Mouse (Mus musculus) myocyte (in vitro differentiated cells): ENCODE data around the gene Trp53. TPM values are rescaled to one million over a fixed set of nuclear protein-coding genes. Genes with fewer than 3 reads are reported as not detected.
"Not testable (repeated sequence)": the region's sequence is repeated elsewhere in the genome, so short reads cannot be mapped to it uniquely, and the experiment has no call there.

Source experiments
- H3K27me3 ChIP-seq: one replicate; pipeline ENCODE4 v1.6.1; 2011; ENCODE audit not compliant: control insufficient read depth, insufficient read depth, insufficient read length
- H3K36me3 ChIP-seq: one replicate; pipeline ENCODE4 v1.6.1; 2011; ENCODE audit not compliant: control insufficient read depth, insufficient read depth
- H3K4me2 ChIP-seq: one replicate; pipeline ENCODE4 v1.6.1; 2011; ENCODE audit warnings: low read depth, control low read depth
- H3K4me3 ChIP-seq: one replicate; pipeline ENCODE4 v1.5.1; 2011; ENCODE audit warnings: mild to moderate bottlenecking, control low read depth, moderate library complexity
- H3K79me2 ChIP-seq: one replicate; pipeline ENCODE4 v1.6.1; 2011; ENCODE audit not compliant: control insufficient read depth, insufficient read depth
- H3ac ChIP-seq: one replicate; pipeline ENCODE4 v1.6.1; 2011; ENCODE audit not compliant: control insufficient read depth, insufficient read length
- CEBPB ChIP-seq: IDR thresholded peaks from 2 replicates; pipeline ENCODE4 v1.6.1; 2011; ENCODE audit warnings: mild to moderate bottlenecking, moderate library complexity; ENCODE audit not compliant: poor library complexity, insufficient read depth, severe bottlenecking
- E2F4 ChIP-seq: IDR thresholded peaks from one replicate; pipeline ENCODE4 v1.6.1; 2011; ENCODE audit warnings: mild to moderate bottlenecking, control low read depth, moderate library complexity; ENCODE audit not compliant: insufficient read depth
- MAX ChIP-seq: IDR thresholded peaks from one replicate; pipeline ENCODE4 v1.6.1; 2011; ENCODE audit warnings: low read depth, mild to moderate bottlenecking, control low read depth
- MYOD1 ChIP-seq, 3 experiments: IDR thresholded peaks; one replicate each; pipeline ENCODE4 v1.6.1; 2011; ENCODE audit warnings: control low read depth in 2 of 3, low read depth in 2 of 3, mild to moderate bottlenecking in 2 of 3, moderate library complexity in 1 of 3; ENCODE audit not compliant: insufficient read length in 2 of 3, control insufficient read depth in 1 of 3
- MYOG ChIP-seq, 3 experiments: IDR thresholded peaks; one replicate each; pipeline ENCODE4 v1.6.1; 2011; ENCODE audit warnings: control low read depth in 2 of 3, low read depth in 2 of 3, mild to moderate bottlenecking in 2 of 3; ENCODE audit not compliant: insufficient read length in 2 of 3, control insufficient read depth in 1 of 3, insufficient read depth in 1 of 3
- POLR2A ChIP-seq: IDR thresholded peaks from one replicate; pipeline ENCODE4 v1.6.1; 2011; ENCODE audit warnings: low read depth, mild to moderate bottlenecking, control low read depth, moderate library complexity; ENCODE audit not compliant: insufficient read length
- POLR2AphosphoS2 ChIP-seq: IDR thresholded peaks from one replicate; pipeline ENCODE4 v1.6.1; 2011; ENCODE audit warnings: low read depth, control low read depth; ENCODE audit not compliant: insufficient read length
- REST ChIP-seq: IDR thresholded peaks from one replicate; pipeline ENCODE4 v1.6.1; 2011; ENCODE audit warnings: mild to moderate bottlenecking, control low read depth, moderate library complexity; ENCODE audit not compliant: insufficient read depth, insufficient read length
- SRF ChIP-seq: IDR thresholded peaks from one replicate; pipeline ENCODE4 v1.6.1; 2011; ENCODE audit warnings: low read depth; ENCODE audit not compliant: control insufficient read depth, insufficient read length
- TCF12 ChIP-seq: IDR thresholded peaks from one replicate; pipeline ENCODE4 v1.6.1; 2011; ENCODE audit warnings: mild to moderate bottlenecking, control low read depth; ENCODE audit not compliant: poor library complexity, insufficient read depth, severe bottlenecking
- TCF3 ChIP-seq: IDR thresholded peaks from one replicate; pipeline ENCODE4 v1.6.1; 2011; ENCODE audit warnings: low read depth, control low read depth; ENCODE audit not compliant: insufficient read length
- USF1 ChIP-seq: IDR thresholded peaks from one replicate; pipeline ENCODE4 v1.6.1; 2011; ENCODE audit warnings: low read depth, mild to moderate bottlenecking, control low read depth, moderate library complexity
- polyA plus RNA-seq: library from polyadenylated mRNA; unstranded; fragments of >200 nt; fragmentation: generic; extraction: Trizol; gene quantifications from one replicate; pipeline ENCODE4 v1.2.1, GENCODE M21; 2012; ENCODE audit warnings: missing spikeins

Gene Trp53
- polyA plus RNA-seq, 1 experiment = 119 TPM

DNA sequence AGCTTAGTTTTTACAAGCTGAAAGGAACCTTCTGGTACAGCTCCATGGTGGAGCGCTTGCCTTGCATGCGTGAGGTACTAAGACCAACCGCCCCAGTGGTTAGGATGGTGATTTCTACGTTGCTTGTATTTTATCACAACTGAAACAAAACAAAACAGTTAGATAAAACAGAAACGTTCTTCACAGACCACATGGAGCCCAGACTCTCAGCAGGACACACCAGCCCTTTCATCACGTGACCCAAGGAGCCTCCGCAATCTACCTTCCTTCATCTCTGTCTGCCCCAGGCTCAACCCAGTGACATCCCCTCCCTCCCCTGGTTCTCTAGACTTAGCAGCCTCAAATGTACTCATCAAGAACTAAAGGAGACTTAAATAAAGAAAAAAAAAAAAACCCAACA, 29.3 kb downstream of the Trp53 start:
- Histone ChIP-seq H3ac (no peak overlapping the region), H3K4me3 (no peak overlapping the region), H3K79me2 (no peaks in the 10 kb centered on the region), H3K27me3 (peaks cover 15% of the 10 kb centered on the region), H3K4me2 (no peak overlapping the region), H3K36me3 (no peaks in the 10 kb centered on the region)
- no peak for TF ChIP-seq USF1
- no peak for TF ChIP-seq E2F4
- TF ChIP-seq CEBPB = no peak
- TF ChIP-seq TCF12 = no peak
- TF ChIP-seq MYOD1 (IDR thresholded peaks at IDR 0.05; ENCODE audit: control insufficient read depth in 1 of 3, insufficient read length in 2 of 3, low read depth in 2 of 3) = no peak
- no peak for TF ChIP-seq MAX
- no peak for TF ChIP-seq MYOG (IDR thresholded peaks at IDR 0.05; ENCODE audit: control insufficient read depth in 1 of 3, insufficient read depth in 1 of 3, insufficient read length in 2 of 3, low read depth in 2 of 3)
- TF ChIP-seq POLR2A = no peak
- TF ChIP-seq SRF = no peak

DNA sequence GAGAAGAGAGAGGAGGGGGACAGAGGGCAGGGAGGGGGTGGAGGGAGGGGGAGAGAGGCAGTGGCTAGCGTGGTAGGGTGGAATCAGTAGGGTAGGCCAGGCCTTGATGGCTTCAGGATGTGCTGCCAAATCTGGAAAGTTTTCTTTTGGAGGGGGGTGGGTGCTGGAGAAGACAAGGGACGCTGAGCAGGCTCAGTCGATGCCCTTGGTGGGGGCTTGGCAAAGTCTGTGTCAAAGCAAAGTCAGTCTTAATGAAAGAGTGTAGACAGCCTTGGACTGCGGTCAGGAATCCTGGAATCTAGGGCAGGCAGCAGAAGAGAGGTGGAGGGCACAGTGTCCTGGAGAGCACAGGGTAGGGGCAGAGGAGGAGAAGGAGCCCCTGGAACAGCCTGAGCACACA, 30.7 kb downstream of the Trp53 start:
- TF ChIP-seq CEBPB (no peak), E2F4 (no peak), POLR2A (no peak)
- Histone ChIP-seq H3K4me3 (no peak overlapping the region), H3K36me3 (no peaks in the 10 kb centered on the region), H3ac (no peak overlapping the region), H3K4me2 (no peak overlapping the region), H3K79me2 (no peaks in the 10 kb centered on the region), H3K27me3 (peaks cover 3% of the 10 kb centered on the region)

DNA sequence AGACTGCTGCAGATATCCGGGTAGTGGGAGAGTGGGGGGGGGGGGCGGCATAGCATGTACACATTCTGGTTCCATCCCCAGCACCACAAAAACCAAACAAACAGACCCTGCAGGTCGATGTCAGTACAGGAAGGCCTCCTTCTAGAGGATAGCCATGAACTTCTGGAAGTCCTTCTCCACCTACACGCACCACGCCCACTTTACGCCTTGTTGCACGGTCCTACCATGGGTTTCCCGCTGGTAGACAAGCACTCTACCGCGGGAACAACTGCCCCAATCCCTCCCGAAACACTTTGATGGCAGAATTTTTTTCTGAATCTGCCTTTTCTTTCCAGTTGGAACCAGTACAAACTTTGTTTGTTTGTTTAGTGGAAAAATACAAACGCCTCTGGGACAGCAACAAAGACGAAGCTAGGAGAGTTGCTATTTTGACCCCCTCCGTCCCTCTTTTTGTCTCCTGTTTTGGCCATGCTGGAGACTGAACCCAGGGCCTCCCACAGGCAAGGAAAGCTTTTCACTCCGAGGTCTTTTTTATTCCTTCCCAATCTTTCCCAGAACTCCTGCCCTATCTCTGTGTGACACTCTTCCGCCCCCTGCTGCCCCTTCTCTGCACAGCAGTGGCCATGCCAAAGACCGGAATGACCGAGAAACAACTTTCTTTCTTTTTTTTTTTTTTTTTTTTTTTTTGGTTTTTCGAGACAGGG, 33.5 kb downstream of the Trp53 start:
- H3ac ChIP-seq = no peak overlapping the region
- no peaks in the 10 kb centered on the region for H3K36me3 ChIP-seq
- H3K4me3 ChIP-seq = no peak overlapping the region
- TF ChIP-seq TCF12 = no peak
- no peak for TF ChIP-seq MYOG (IDR thresholded peaks at IDR 0.05; ENCODE audit: control insufficient read depth in 1 of 3, insufficient read depth in 1 of 3, insufficient read length in 2 of 3, low read depth in 2 of 3)
- no peak for TF ChIP-seq REST
- no peak for TF ChIP-seq MAX
- no peak for TF ChIP-seq CEBPB
- no peak for TF ChIP-seq TCF3
- TF ChIP-seq POLR2A = no peak
- TF ChIP-seq POLR2AphosphoS2 = no peak
- TF ChIP-seq MYOD1 (IDR thresholded peaks at IDR 0.05; ENCODE audit: control insufficient read depth in 1 of 3, insufficient read length in 2 of 3, low read depth in 2 of 3) = no peak
- TF ChIP-seq USF1 = no peak
- TF ChIP-seq E2F4 = no peak
- no peak for TF ChIP-seq SRF
- no peaks in the 10 kb centered on the region for H3K79me2 ChIP-seq
- peaks cover 11% of the 10 kb centered on the region for H3K27me3 ChIP-seq
- peak overlapping the region; percentile 68 for H3K4me2 ChIP-seq

DNA sequence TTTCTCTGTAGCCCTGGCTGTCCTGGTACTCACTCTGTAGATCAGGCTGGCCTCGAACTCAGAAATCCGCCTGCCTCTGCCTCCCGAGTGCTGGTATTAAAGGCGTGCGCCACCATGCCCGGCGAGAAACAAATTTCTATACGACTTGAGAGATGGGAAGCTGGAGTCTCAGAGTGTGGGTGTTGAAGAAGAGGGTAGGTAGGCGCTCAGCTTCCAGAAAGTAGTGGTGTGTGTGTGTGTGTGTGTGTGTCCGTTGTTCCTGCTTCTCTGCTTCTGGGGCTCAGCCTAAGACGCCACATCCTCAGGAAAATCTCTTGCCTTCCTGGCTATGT, 34.1 kb downstream of the Trp53 start:
- not testable (repeated sequence) for H3K4me3 ChIP-seq

DNA sequence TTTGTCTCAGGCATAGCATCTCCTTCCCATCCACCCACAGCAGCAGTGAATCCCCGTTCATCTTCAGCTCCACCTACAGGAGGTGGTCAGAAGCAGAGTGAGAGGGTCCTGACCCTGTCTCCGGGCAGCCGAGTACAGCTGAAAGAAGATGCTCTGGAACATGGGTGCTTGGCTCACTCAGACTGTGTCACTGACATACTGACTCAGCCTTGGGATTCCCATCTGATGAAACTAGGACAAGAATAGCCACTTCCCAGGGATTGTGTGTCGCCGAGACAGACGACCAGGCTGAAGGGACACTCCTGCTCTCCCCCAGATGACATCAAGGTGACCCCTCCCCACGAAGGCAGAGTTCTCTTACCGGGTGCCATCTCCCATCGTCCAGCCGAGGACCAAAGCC, 36.6 kb downstream of the Trp53 start:
- no peak overlapping the region for H3K4me3 ChIP-seq
- TF ChIP-seq TCF12 = no peak
- TF ChIP-seq MAX = no peak
- no peak for TF ChIP-seq USF1
- TF ChIP-seq E2F4 = no peak
- TF ChIP-seq REST = no peak
- TF ChIP-seq POLR2AphosphoS2 = no peak
- TF ChIP-seq SRF = no peak
- no peak for TF ChIP-seq POLR2A
- no peak for TF ChIP-seq CEBPB
- TF ChIP-seq MYOG (IDR thresholded peaks at IDR 0.05; ENCODE audit: control insufficient read depth in 1 of 3, insufficient read depth in 1 of 3, insufficient read length in 2 of 3, low read depth in 2 of 3) = no peak
- no peak for TF ChIP-seq TCF3
- TF ChIP-seq MYOD1 (IDR thresholded peaks at IDR 0.05; ENCODE audit: control insufficient read depth in 1 of 3, insufficient read length in 2 of 3, low read depth in 2 of 3) = no peak
- H3K36me3 ChIP-seq = no peaks in the 10 kb centered on the region
- H3K4me2 ChIP-seq = no peak overlapping the region
- no peak overlapping the region for H3ac ChIP-seq
- H3K27me3 ChIP-seq = peaks cover 7% of the 10 kb centered on the region
- no peaks in the 10 kb centered on the region for H3K79me2 ChIP-seq

More for the DNA sequence above, 34.1 kb downstream of the Trp53 start:
- H3K36me3 ChIP-seq, H3K79me2 ChIP-seq, H3ac ChIP-seq, H3K4me2 ChIP-seq: not testable (repeated sequence)
- H3K27me3 ChIP-seq = peaks cover 11% of the 10 kb centered on the region

DNA sequence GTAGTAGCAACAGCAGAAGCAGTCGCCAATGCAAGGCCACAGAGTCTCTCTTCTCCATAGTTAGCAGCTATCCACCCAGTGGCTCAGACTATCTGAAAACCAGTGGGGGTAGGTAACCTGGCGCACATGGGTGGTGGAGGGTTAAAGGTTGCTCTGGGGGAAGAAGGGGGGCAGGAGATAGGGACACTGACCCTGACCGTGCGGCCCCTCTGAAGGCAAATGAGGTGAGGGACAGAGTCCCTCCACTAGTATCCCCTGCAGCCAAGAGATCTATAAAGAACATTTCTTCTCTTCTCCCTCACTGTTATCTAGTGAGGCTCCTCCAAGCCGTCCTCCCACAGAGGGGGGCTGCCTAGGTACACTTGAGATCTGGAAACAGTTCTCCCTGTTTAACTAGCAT, 37.6 kb downstream of the Trp53 start, which contains the start of gene Shbg:
Gene Shbg (minus strand): TSS at position 101 of the 400 bp plus-strand sequence.
- TF ChIP-seq TCF12 = no peak
- no peak for TF ChIP-seq E2F4
- no peak for TF ChIP-seq MYOD1 (IDR thresholded peaks at IDR 0.05; ENCODE audit: control insufficient read depth in 1 of 3, insufficient read length in 2 of 3, low read depth in 2 of 3)
- H3ac ChIP-seq = no peak within 1 kb of the TSS

More for the DNA sequence above, 37.6 kb downstream of the Trp53 start, which contains the start of gene Shbg:
- Histone ChIP-seq H3K4me2 (no peak within 1 kb of the TSS), H3K79me2 (no peaks in the 10 kb centered on the region), H3K27me3 (peaks cover 7% of the 10 kb centered on the region), H3K36me3 (no peaks in the 10 kb centered on the region), H3K4me3 (no peak within 1 kb of the TSS)
